Mouse (Mus musculus) kidney, postnatal 36 days (tissue): ENCODE data around the gene Ldb1.

ENCODE experiments used
- DNase-seq, 2 experiments: peaks; one replicate each; pipeline ENCODE4 v3.0.0; 2021 to 2022; ENCODE audit warnings: mixed read lengths in 2 of 2

The Ldb1 gene

GRCm38 (mm10) chr19:46026567-46026966, 18.4 kb downstream of the Ldb1 start:
- no peak for DNase-seq

- no peak for DNase-seq
Measured at GRCm38 (mm10) chr19:46024959-46025358, 20.1 kb downstream of the Ldb1 start.

GRCm38 (mm10) chr19:46016023-46016422, 29.0 kb downstream of the Ldb1 start:
- DNase-seq: no peak

GRCm38 (mm10) chr19:46014572-46015178, 30.3 kb downstream of the Ldb1 start:
- DNase-seq: peak; percentile 94 to 97

- DNase-seq: no peak
Measured at GRCm38 (mm10) chr19:46005680-46006079, 39.3 kb downstream of the Ldb1 start.

GRCm38 (mm10) chr19:46004814-46005466, 40.1 kb downstream of the Ldb1 start:
- no peak for DNase-seq

GRCm38 (mm10) chr19:46003371-46004226, 41.4 kb downstream of the Ldb1 start, which contains the start of gene Hps6:
Gene Hps6 (plus strand): TSS chr19:46003508.
- DNase-seq: peak; percentile 94 to 96

GRCm38 (mm10) chr19:46002279-46002678, 42.7 kb downstream of the Ldb1 start:
- DNase-seq: no peak

- DNase-seq: no peak
Measured at GRCm38 (mm10) chr19:45999378-45999777, 45.6 kb downstream of the Ldb1 start.

- DNase-seq: no peak
Measured at GRCm38 (mm10) chr19:45998694-45999217, 46.3 kb downstream of the Ldb1 start.

- DNase-seq: peak; percentile 95 to 97
Measured at GRCm38 (mm10) chr19:45997785-45998693, 47.0 kb downstream of the Ldb1 start, which contains the start of gene Armh3. Gene Armh3 (minus strand): TSS chr19:45998488.

- no peak for DNase-seq
Measured at GRCm38 (mm10) chr19:45997365-45997764, 47.6 kb downstream of the Ldb1 start.

- peak; percentile 57 to 73 for DNase-seq
Measured at GRCm38 (mm10) chr19:45993981-45994737, 50.9 kb downstream of the Ldb1 start.

GRCm38 (mm10) chr19:45993441-45993840, 51.6 kb downstream of the Ldb1 start:
- peak; percentile 69 to 80 for DNase-seq

GRCm38 (mm10) chr19:45991171-45991570, 53.8 kb downstream of the Ldb1 start:
- no peak for DNase-seq

- DNase-seq: no peak
Measured at GRCm38 (mm10) chr19:45988238-45988637, 56.8 kb downstream of the Ldb1 start.

GRCm38 (mm10) chr19:45984379-45984778, 60.6 kb downstream of the Ldb1 start:
- DNase-seq: no peak
